Comparison of ENCODE assay signal across 19 mouse cellular contexts in genomic region chr8:117646440-117646839, GRCm38 (mm10). TPM values are rescaled to one million over a fixed set of nuclear protein-coding genes. Genes with fewer than 3 reads are reported as not detected.
DNase-seq lines count a peak whose midpoint lies in the region; ATAC-seq and TF ChIP-seq lines count a peak whose summit lies in the region.
"Had no signal": no experiment of that assay in that cellular context is flagged by ENCODE, and none has a peak within 500 bp of the region (broad histone marks: within the 10 kb centered on the region; RNA-seq: fewer than 3 reads in every experiment).

No protein-coding gene starts in this region.

- TF ChIP-seq EP300 in liver, postnatal 0 days (IDR thresholded peaks at IDR 0.05; ENCODE audit: low read depth), result no peak

- TF ChIP-seq CTCF in liver, postnatal 0 days (IDR thresholded peaks at IDR 0.05; ENCODE audit: low read depth), result no peak

- WGBS in liver, postnatal 0 days (ENCODE audit: insufficient replicate concordance), result 49% methylated on average over 5 of the region's 5 CpGs
- 56% methylated on average over 5 of the region's 5 CpGs for WGBS in liver, embryonic 12.5 days (ENCODE audit: insufficient replicate concordance)
- WGBS in stomach, embryonic 16.5 days, result 49% methylated on average over 5 of the region's 5 CpGs
- 84% methylated on average over 5 of the region's 5 CpGs for WGBS in hindbrain, embryonic 13.5 days
- 78% methylated on average over 5 of the region's 5 CpGs for WGBS in limb, embryonic 10.5 days

- DNase-seq in adrenal gland, adult 2 months, result peak; percentile 10
- DNase-seq in adrenal gland, postnatal 4 days (ENCODE audit: low spot score in 2 of 2), result no peak
- no peak for DNase-seq in liver, postnatal 0 days
- DNase-seq in yolk sac, embryonic 10.5 days (ENCODE audit: low spot score), result peak; percentile 83
- DNase-seq in limb, embryonic 10.5 days (ENCODE audit: low spot score), result no peak

- H3K9me3 ChIP-seq in liver, postnatal 0 days (ENCODE audit: low read length), result peaks cover 3% of the 10 kb centered on the region; the same call in 1 of the 2 replicates
- H3K9me3 ChIP-seq in liver, embryonic 12.5 days (replicated peaks), result no peaks in the 10 kb centered on the region; the same call in 1 of the 2 replicates
- 0 out of 2 replicates have a peak, but pooled peaks cover 4% of the 10 kb centered on the region for H3K9me3 ChIP-seq in stomach, embryonic 16.5 days (replicated peaks; ENCODE audit: control insufficient read depth, low read length)
- H3K9me3 ChIP-seq in hindbrain, embryonic 13.5 days, result no peaks in the 10 kb centered on the region; the same call in 1 of the 2 replicates
- no peaks in the 10 kb centered on the region for H3K9me3 ChIP-seq in limb, embryonic 10.5 days (replicated peaks)

- no peaks in the 10 kb centered on the region for H3K27me3 ChIP-seq in liver, postnatal 0 days (ENCODE audit: insufficient read depth, low read length)
- H3K27me3 ChIP-seq in liver, embryonic 12.5 days (replicated peaks), result no peaks in the 10 kb centered on the region
- H3K27me3 ChIP-seq in stomach, embryonic 16.5 days (ENCODE audit: control insufficient read depth, insufficient read depth, low read length), result no peaks in the 10 kb centered on the region
- no peaks in the 10 kb centered on the region; the same call in 1 of the 2 replicates for H3K27me3 ChIP-seq in hindbrain, embryonic 13.5 days
- no peaks in the 10 kb centered on the region for H3K27me3 ChIP-seq in limb, embryonic 10.5 days (ENCODE audit: low read depth, poor library complexity, severe bottlenecking)
- H3K27me3 ChIP-seq: neural tube, embryonic 13.5 days had no signal

- no peak; the same call in 1 of the 2 replicates for ATAC-seq in liver, postnatal 0 days
- ATAC-seq in liver, embryonic 12.5 days, result no peak
- peak; percentile 83 for ATAC-seq in stomach, embryonic 16.5 days (ENCODE audit: insufficient read depth, low FRiP score)
- no peak for ATAC-seq in hindbrain, embryonic 13.5 days (ENCODE audit: low FRiP score)
- ATAC-seq: activated CD4-positive, CD25-positive, alpha-beta regulatory T cell, adult 4 months; forebrain, embryonic 16.5 days; lung, postnatal 0 days; midbrain, embryonic 16.5 days had no signal

- H3K4me3 ChIP-seq in liver, postnatal 0 days (ENCODE audit: low read depth, low read length), result no peak overlapping the region
- no peak overlapping the region for H3K4me3 ChIP-seq in liver, embryonic 12.5 days
- no peak overlapping the region for H3K4me3 ChIP-seq in stomach, embryonic 16.5 days (replicated peaks; ENCODE audit: low read length)
- no peak overlapping the region for H3K4me3 ChIP-seq in hindbrain, embryonic 13.5 days
- H3K4me3 ChIP-seq in limb, embryonic 10.5 days, result no peak overlapping the region
- H3K4me3 ChIP-seq: layer of hippocampus, adult 2 months; myocyte; neural tube, embryonic 13.5 days had no signal

- no peak overlapping the region for H3K9ac ChIP-seq in liver, postnatal 0 days (replicated peaks)
- no peak overlapping the region for H3K9ac ChIP-seq in liver, embryonic 12.5 days
- H3K9ac ChIP-seq in stomach, embryonic 16.5 days (ENCODE audit: low read length), result no peak overlapping the region
- no peak overlapping the region for H3K9ac ChIP-seq in hindbrain, embryonic 13.5 days
- H3K9ac ChIP-seq: neural tube, embryonic 13.5 days had no signal

- 0 out of 2 replicates have a peak overlapping the region, but pooled peaks have one; percentile 22 for H3K27ac ChIP-seq in liver, postnatal 0 days (ENCODE audit: low read depth)
- H3K27ac ChIP-seq in liver, embryonic 12.5 days, result no peak overlapping the region
- peak overlapping the region; percentile 79 for H3K27ac ChIP-seq in stomach, embryonic 16.5 days (ENCODE audit: low read length)
- H3K27ac ChIP-seq in hindbrain, embryonic 13.5 days, result no peak overlapping the region
- H3K27ac ChIP-seq in limb, embryonic 10.5 days, result no peak overlapping the region
- H3K27ac ChIP-seq: layer of hippocampus, adult 2 months; macrophage; neural tube, embryonic 13.5 days had no signal

- no peaks in the 10 kb centered on the region for H3K36me3 ChIP-seq in liver, postnatal 0 days (replicated peaks; ENCODE audit: insufficient read depth, low read length)
- H3K36me3 ChIP-seq in liver, embryonic 12.5 days, result no peaks in the 10 kb centered on the region
- no peaks in the 10 kb centered on the region for H3K36me3 ChIP-seq in stomach, embryonic 16.5 days (ENCODE audit: control insufficient read depth, insufficient read depth, low read length)
- no peaks in the 10 kb centered on the region for H3K36me3 ChIP-seq in hindbrain, embryonic 13.5 days
- no peaks in the 10 kb centered on the region for H3K36me3 ChIP-seq in limb, embryonic 10.5 days
- H3K36me3 ChIP-seq: neural tube, embryonic 13.5 days had no signal

- no peaks in the 10 kb centered on the region for H3K4me1 ChIP-seq in liver, postnatal 0 days (ENCODE audit: insufficient read depth)
- no peaks in the 10 kb centered on the region for H3K4me1 ChIP-seq in liver, embryonic 12.5 days
- H3K4me1 ChIP-seq in stomach, embryonic 16.5 days (ENCODE audit: control insufficient read depth, insufficient read depth, low read length), result 0 out of 2 replicates have a peak, but pooled peaks cover 3% of the 10 kb centered on the region
- no peaks in the 10 kb centered on the region for H3K4me1 ChIP-seq in hindbrain, embryonic 13.5 days (replicated peaks)
- no peaks in the 10 kb centered on the region for H3K4me1 ChIP-seq in limb, embryonic 10.5 days
- H3K4me1 ChIP-seq: neural tube, embryonic 13.5 days had no signal

- H3K4me2 ChIP-seq in liver, postnatal 0 days (ENCODE audit: low read depth, low read length), result no peak overlapping the region
- no peak overlapping the region for H3K4me2 ChIP-seq in liver, embryonic 12.5 days
- no peak overlapping the region for H3K4me2 ChIP-seq in stomach, embryonic 16.5 days (ENCODE audit: low read depth, low read length)
- no peak overlapping the region for H3K4me2 ChIP-seq in hindbrain, embryonic 13.5 days
- H3K4me2 ChIP-seq: neural tube, embryonic 13.5 days had no signal

RNA-seq across cellular contexts. Expression of gene Sdr42e1, which starts 27.0 kb away (rescaled TPM):
- 1 to 10 TPM; 2.3 to 2.7 TPM for total RNA-seq in adrenal gland, adult 2 months (2021)
- 1.7 TPM in 2 replicates for polyA plus RNA-seq in adrenal gland, adult 2 months (2012; rRNA removed)
- total RNA-seq in adrenal gland, postnatal 4 days (2021), result 1 to 10 TPM; 1.8 to 2.7 TPM
- 12.6 and 12.8 TPM in 2 replicates for polyA plus RNA-seq in liver, postnatal 0 days (2015; fragmentation: Nextera tagmentation; extraction: Ambion mirVana)
- polyA plus RNA-seq in liver, embryonic 12.5 days (2016; fragmentation: Nextera tagmentation; extraction: Ambion mirVana), result 0.91 and 1.4 TPM in 2 replicates
- polyA plus RNA-seq in stomach, embryonic 16.5 days (2015; fragmentation: Nextera tagmentation; extraction: Ambion mirVana), result 14.0 and 18.1 TPM in 2 replicates
- 1.4 and 1.6 TPM in 2 replicates for polyA plus RNA-seq in hindbrain, embryonic 13.5 days (2015; fragmentation: Nextera tagmentation; extraction: Ambion mirVana)
- 0.64 and 0.78 TPM in 2 replicates for polyA plus RNA-seq in limb, embryonic 10.5 days (2016; fragmentation: Nextera tagmentation; extraction: Ambion mirVana)

RNA-seq across cellular contexts. Expression of gene Hsd17b2, which starts 55.3 kb away (rescaled TPM):
- total RNA-seq in adrenal gland, adult 2 months (2021), result 1 to 10 TPM in 1 of 2 experiments, not detected in 1; 1.4 TPM
- polyA plus RNA-seq in adrenal gland, adult 2 months (2012; rRNA removed), result 0.12 and 0.38 TPM in 2 replicates
- total RNA-seq in adrenal gland, postnatal 4 days (2021), result 10 to 100 TPM in 1 of 2 experiments, under 1 TPM in 1; 0.84 to 18.8 TPM
- 189 and 204 TPM in 2 replicates for polyA plus RNA-seq in liver, postnatal 0 days (2015; fragmentation: Nextera tagmentation; extraction: Ambion mirVana)
- 20.9 and 23.6 TPM in 2 replicates for polyA plus RNA-seq in liver, embryonic 12.5 days (2016; fragmentation: Nextera tagmentation; extraction: Ambion mirVana)
- polyA plus RNA-seq in stomach, embryonic 16.5 days (2015; fragmentation: Nextera tagmentation; extraction: Ambion mirVana), result 34.3 and 42.8 TPM in 2 replicates
- not detected in 2 replicates for polyA plus RNA-seq in hindbrain, embryonic 13.5 days (2015; fragmentation: Nextera tagmentation; extraction: Ambion mirVana)
- polyA plus RNA-seq in limb, embryonic 10.5 days (2016; fragmentation: Nextera tagmentation; extraction: Ambion mirVana), result not detected in 2 replicates
- total RNA-seq: granulocyte monocyte progenitor cell, adult 5-6 weeks had no signal
- polyA plus RNA-seq: activated CD4-positive, CD25-positive, alpha-beta regulatory T cell, adult 4 months; forebrain, embryonic 16.5 days; hindbrain, embryonic 11.5 days; macrophage; myocyte; spleen, adult 2 months had no signal

Comparison
In these comparisons a context has a peak if more than half of its experiments do, and no peak if none do; other contexts are left out.
1. DNase-seq: peak in adrenal gland, adult 2 months (single experiment) and yolk sac, embryonic 10.5 days (single experiment); none in adrenal gland, postnatal 4 days (0 of 2), liver, postnatal 0 days (single experiment) and limb, embryonic 10.5 days (single experiment).
2. H3K27ac ChIP-seq: peak in liver, postnatal 0 days (single experiment) and stomach, embryonic 16.5 days (single experiment); none in liver, embryonic 12.5 days (single experiment), hindbrain, embryonic 13.5 days (single experiment) and limb, embryonic 10.5 days (single experiment).
3. RNA of gene Hsd17b2, which starts 55.3 kb away (polyA plus RNA-seq): 189 to 204 TPM in liver, postnatal 0 days, 34.3 to 42.8 TPM in stomach, embryonic 16.5 days and 20.9 to 23.6 TPM in liver, embryonic 12.5 days; 0.12 to 0.38 TPM in adrenal gland, adult 2 months, not detected in hindbrain, embryonic 13.5 days and not detected in limb, embryonic 10.5 days; every median in the first group is over 10 times any median in the second.